Comparison of ENCODE assay signal across 20 mouse cellular contexts in genomic region chr10:38897573-38897972, GRCm38 (mm10).
DNase-seq lines count a peak whose midpoint lies in the region; ATAC-seq lines count a peak whose summit lies in the region.
"Had no signal": no experiment of that assay in that cellular context is flagged by ENCODE, and none has a peak within 500 bp of the region (broad histone marks: within the 10 kb centered on the region; RNA-seq: fewer than 3 reads in every experiment).

No protein-coding gene starts in this region.

- H3K36me3 ChIP-seq in kidney, embryonic 16.5 days (ENCODE audit: insufficient read depth, low read length): no peaks in the 10 kb centered on the region
- H3K36me3 ChIP-seq: forebrain, embryonic 15.5 days; heart, embryonic 15.5 days; hindbrain, embryonic 10.5 days; limb, embryonic 12.5 days; liver, embryonic 13.5 days; lung, embryonic 15.5 days; midbrain, embryonic 13.5 days; stomach, embryonic 15.5 days had no signal

- H3K9ac ChIP-seq in kidney, embryonic 16.5 days (replicated peaks; ENCODE audit: low read length): no peak overlapping the region
- H3K9ac ChIP-seq: forebrain, embryonic 15.5 days; heart, embryonic 15.5 days; limb, embryonic 12.5 days; liver, embryonic 13.5 days; lung, embryonic 15.5 days; midbrain, embryonic 13.5 days; stomach, embryonic 15.5 days had no signal

- intact Hi-C loops in heart, postnatal 14 days (cut with DNase I): no loop called here

- H3K27ac ChIP-seq in kidney, embryonic 16.5 days (ENCODE audit: low read length): no peak overlapping the region
- H3K27ac ChIP-seq: forebrain, embryonic 15.5 days; hindbrain, embryonic 10.5 days; layer of hippocampus, adult 2 months; limb, embryonic 12.5 days; liver, embryonic 13.5 days; lung, embryonic 15.5 days; midbrain, embryonic 13.5 days; stomach, embryonic 15.5 days had no signal

- H3K9me3 ChIP-seq in kidney, embryonic 16.5 days (ENCODE audit: low read length): no peaks in the 10 kb centered on the region
- H3K9me3 ChIP-seq: forebrain, embryonic 15.5 days; heart, embryonic 15.5 days; hindbrain, embryonic 10.5 days; limb, embryonic 12.5 days; liver, embryonic 13.5 days; lung, embryonic 15.5 days; midbrain, embryonic 13.5 days; stomach, embryonic 15.5 days had no signal

- no peak overlapping the region for H3K4me2 ChIP-seq in kidney, embryonic 16.5 days (replicated peaks; ENCODE audit: low read depth, low read length)
- H3K4me2 ChIP-seq: forebrain, embryonic 15.5 days; heart, embryonic 15.5 days; limb, embryonic 12.5 days; liver, embryonic 13.5 days; lung, embryonic 15.5 days; midbrain, embryonic 13.5 days; stomach, embryonic 15.5 days had no signal

- H3K27me3 ChIP-seq in kidney, embryonic 16.5 days (ENCODE audit: insufficient read depth, low read length): no peaks in the 10 kb centered on the region
- H3K27me3 ChIP-seq: forebrain, embryonic 15.5 days; heart, embryonic 15.5 days; limb, embryonic 12.5 days; liver, embryonic 13.5 days; lung, embryonic 15.5 days; midbrain, embryonic 13.5 days; stomach, embryonic 15.5 days had no signal

- DNase-seq in kidney, adult 11 months: peak; percentile 21
- DNase-seq in right cerebral cortex, postnatal 10 days (ENCODE audit: low spot score in 2 of 2): peak; percentile 29 to 34
- DNase-seq in right cerebral cortex, postnatal 36 days (ENCODE audit: low spot score in 2 of 2): no peak
- peak; percentile 66 for DNase-seq in adrenal gland, postnatal 25 days
- peak; percentile 21 to 52 for DNase-seq in kidney, postnatal 4 days
- DNase-seq in lung, postnatal 25 days (ENCODE audit: low spot score): no peak
- no peak for DNase-seq in heart, postnatal 14 days
- DNase-seq: B cell, adult 2 months; cerebellum, adult 9-11 months; heart, adult 11 months; liver, embryonic 13.5 days had no signal

- H3K4me3 ChIP-seq in kidney, embryonic 16.5 days (ENCODE audit: low read length): no peak overlapping the region
- H3K4me3 ChIP-seq: forebrain, embryonic 15.5 days; heart, embryonic 15.5 days; hindbrain, embryonic 10.5 days; layer of hippocampus, adult 2 months; limb, embryonic 12.5 days; liver, embryonic 13.5 days; lung, embryonic 15.5 days; midbrain, embryonic 13.5 days; stomach, embryonic 15.5 days had no signal

- H3K4me1 ChIP-seq in kidney, embryonic 16.5 days (ENCODE audit: insufficient read depth, low read length): no peaks in the 10 kb centered on the region
- H3K4me1 ChIP-seq: forebrain, embryonic 15.5 days; hindbrain, embryonic 10.5 days; limb, embryonic 12.5 days; liver, embryonic 13.5 days; lung, embryonic 15.5 days; midbrain, embryonic 13.5 days; stomach, embryonic 15.5 days had no signal

- no peak for ATAC-seq in kidney, embryonic 16.5 days (ENCODE audit: low FRiP score, low TSS enrichment)
- ATAC-seq: forebrain, embryonic 15.5 days; midbrain, embryonic 13.5 days had no signal

- 60% methylated on average over 5 of the region's 5 CpGs for WGBS in kidney, embryonic 16.5 days

Comparison
In these comparisons a context has a peak if more than half of its experiments do, and no peak if none do; other contexts are left out.
1. DNase-seq: peak in kidney, adult 11 months (single experiment), right cerebral cortex, postnatal 10 days (2 of 2), adrenal gland, postnatal 25 days (single experiment) and kidney, postnatal 4 days (2 of 2); none in right cerebral cortex, postnatal 36 days (0 of 2), lung, postnatal 25 days (single experiment) and heart, postnatal 14 days (0 of 2).